Mouse (Mus musculus): ENCODE results near the gene Ctsz. TPM values are rescaled to one million over a fixed set of nuclear protein-coding genes. Genes with fewer than 3 reads are reported as not detected.

Gene Ctsz
- polyA plus RNA-seq, 1 experiment from 2014 or later, result 89.2 TPM

DNA sequence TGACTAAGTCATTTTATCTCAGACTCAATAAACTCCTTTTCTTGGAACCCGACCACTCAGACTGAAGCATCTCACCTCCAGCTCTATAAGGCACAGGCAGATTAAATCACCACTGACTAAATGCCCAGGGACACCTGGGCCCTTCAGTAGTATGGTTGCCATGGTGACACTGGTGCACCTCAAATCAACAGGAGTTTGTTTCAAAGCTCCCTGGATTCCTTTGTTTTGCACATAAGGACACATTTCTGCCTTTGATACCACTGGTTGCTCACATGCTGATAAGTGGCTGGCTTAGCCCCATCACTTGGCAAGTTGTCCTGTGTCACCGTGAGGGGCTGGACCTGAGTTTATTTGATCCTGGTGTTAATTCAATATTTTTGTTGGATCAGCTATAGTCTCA lies 20.5 kb upstream of the Ctsz start:
- Histone ChIP-seq H3K27ac (replicated peaks) (no peak overlapping the region), H3K4me2 (replicated peaks) (no peak overlapping the region), H3K36me3 (peaks cover 28% of the 10 kb centered on the region), H3K9ac (replicated peaks) (no peak overlapping the region), H3K9me3 (no peaks in the 10 kb centered on the region), H3K27me3 (no peaks in the 10 kb centered on the region), H3K4me3 (no peak overlapping the region), H3K4me1 (peaks cover 12% of the 10 kb centered on the region)
- ATAC-seq (ENCODE audit: low FRiP score, low read depth), result no peak
- WGBS, result 55% methylated on average over 2 of the region's 2 CpGs

DNA sequence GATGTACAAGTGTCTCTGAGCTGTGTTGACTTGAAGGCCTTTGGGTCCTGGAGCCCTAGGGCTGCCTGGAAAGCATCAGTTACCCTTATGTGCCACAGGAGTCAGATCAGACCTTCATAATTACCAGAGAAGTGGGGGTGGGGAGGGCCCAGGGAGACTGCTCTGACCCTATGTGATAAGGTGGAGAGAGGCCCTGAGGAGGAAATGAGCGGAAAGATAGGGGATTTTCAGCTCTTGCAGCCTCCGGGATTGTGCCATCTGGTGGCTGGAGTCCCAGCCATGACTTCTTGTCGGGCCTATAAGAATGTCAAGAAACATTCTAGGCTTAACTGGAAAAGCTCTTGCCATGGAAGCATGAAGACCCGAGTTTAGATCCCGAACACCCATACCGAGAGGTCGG lies 14.8 kb upstream of the Ctsz start:
- Histone ChIP-seq H3K27ac (replicated peaks) (no peak overlapping the region), H3K27me3 (no peaks in the 10 kb centered on the region), H3K4me1 (no peaks in the 10 kb centered on the region), H3K9me3 (no peaks in the 10 kb centered on the region), H3K4me3 (no peak overlapping the region), H3K36me3 (no peaks in the 10 kb centered on the region), H3K9ac (replicated peaks) (no peak overlapping the region), H3K4me2 (replicated peaks) (no peak overlapping the region)
- ATAC-seq (ENCODE audit: low FRiP score, low read depth), result no peak
- WGBS, result 77% methylated on average over 7 of the region's 7 CpGs

DNA sequence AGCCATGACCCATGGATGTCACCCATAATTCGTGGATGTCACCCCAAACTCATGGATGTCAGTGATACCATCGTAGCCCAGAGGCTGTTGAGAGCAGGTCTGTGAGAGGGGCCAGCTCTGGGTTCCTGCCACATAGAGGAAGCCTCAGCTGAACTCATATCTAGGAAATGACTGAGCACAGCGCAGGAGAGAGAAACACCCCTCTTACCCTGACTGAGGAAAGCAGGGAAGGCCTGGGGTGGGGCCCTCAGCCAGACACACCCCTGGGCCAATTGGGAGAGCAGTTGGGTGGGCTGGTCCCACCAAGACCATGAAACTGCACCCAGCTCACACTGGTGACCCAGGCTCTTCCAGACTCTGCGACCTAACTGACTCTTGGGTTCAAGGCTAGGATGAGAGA lies 11.5 kb upstream of the Ctsz start, which contains the start of gene Tubb1:
Gene Tubb1, plus strand, starts transcription at position 343 of the 400 bp plus-strand sequence.
- no peak within 1 kb of the TSS for H3K9ac ChIP-seq (replicated peaks)
- no peak for ATAC-seq (ENCODE audit: low FRiP score, low read depth)
- no peak within 1 kb of the TSS for H3K4me2 ChIP-seq (replicated peaks)
- H3K27ac ChIP-seq (replicated peaks), result no peak within 1 kb of the TSS
- peaks cover 4% of the 10 kb centered on the region; the same call in 1 of the 2 replicates for H3K4me1 ChIP-seq
- WGBS, result 76% methylated on average over 4 of the region's 4 CpGs
- H3K27me3 ChIP-seq, result no peaks in the 10 kb centered on the region
- no peaks in the 10 kb centered on the region for H3K36me3 ChIP-seq
- no peaks in the 10 kb centered on the region for H3K9me3 ChIP-seq
- H3K4me3 ChIP-seq, result no peak within 1 kb of the TSS

DNA sequence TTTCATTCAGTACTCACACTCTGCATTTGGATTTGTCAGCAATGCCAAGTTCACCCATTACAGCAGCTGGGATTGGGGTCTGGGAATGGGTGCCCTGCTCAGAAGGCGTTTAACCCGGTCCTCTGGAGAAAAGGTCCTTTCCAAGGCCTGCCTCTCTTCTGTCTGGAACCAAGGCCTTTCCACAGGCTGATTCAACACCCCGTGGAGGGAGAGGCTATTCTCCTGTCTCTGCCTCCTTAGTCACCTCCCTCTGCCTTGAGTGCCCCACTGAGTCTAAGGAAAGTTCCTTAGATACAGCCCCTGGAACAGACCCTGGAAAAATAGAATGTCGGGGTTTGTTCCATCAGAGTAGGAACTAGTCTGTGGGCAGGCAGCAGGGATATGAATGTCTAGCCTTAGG lies 9.6 kb upstream of the Ctsz start:
- ATAC-seq (ENCODE audit: low FRiP score, low read depth), result no peak
- no peak overlapping the region for H3K4me3 ChIP-seq
- H3K9ac ChIP-seq (replicated peaks), result no peak overlapping the region
- no peaks in the 10 kb centered on the region for H3K36me3 ChIP-seq
- 87% methylated on average over 4 of the region's 4 CpGs for WGBS
- H3K27me3 ChIP-seq, result no peaks in the 10 kb centered on the region
- H3K4me1 ChIP-seq, result peaks cover 4% of the 10 kb centered on the region; the same call in 1 of the 2 replicates
- no peak overlapping the region for H3K4me2 ChIP-seq (replicated peaks)
- no peak overlapping the region for H3K27ac ChIP-seq (replicated peaks)
- H3K9me3 ChIP-seq, result no peaks in the 10 kb centered on the region

DNA sequence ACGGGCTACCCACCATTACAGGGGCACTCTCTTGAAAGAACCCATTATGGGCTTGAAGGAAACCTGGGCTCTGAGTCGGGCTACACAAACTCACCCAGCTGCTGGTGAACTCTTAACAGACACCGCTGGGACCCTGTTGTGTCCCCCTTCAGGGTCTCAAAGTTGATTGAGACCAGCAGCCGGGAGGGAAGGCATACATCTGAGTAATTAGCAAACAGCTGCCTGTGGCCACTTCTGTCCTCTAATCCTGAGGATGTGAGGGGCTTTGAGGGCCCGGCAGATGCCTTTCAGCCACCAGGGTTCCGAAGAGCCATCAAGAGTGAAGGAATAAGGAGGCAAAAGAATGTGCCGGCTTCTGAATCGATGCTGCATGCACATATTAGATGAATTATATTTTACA lies 8.1 kb upstream of the Ctsz start:
- Histone ChIP-seq H3K4me2 (replicated peaks) (no peak overlapping the region), H3K9ac (replicated peaks) (no peak overlapping the region), H3K27ac (replicated peaks) (no peak overlapping the region), H3K9me3 (no peaks in the 10 kb centered on the region), H3K36me3 (no peaks in the 10 kb centered on the region), H3K27me3 (no peaks in the 10 kb centered on the region; the same call in 1 of the 2 replicates), H3K4me1 (peaks cover 4% of the 10 kb centered on the region; the same call in 1 of the 2 replicates), H3K4me3 (no peak overlapping the region)
- 52% methylated on average over 8 of the region's 8 CpGs for WGBS
- peak; percentile 53 for ATAC-seq (ENCODE audit: low FRiP score, low read depth)

DNA sequence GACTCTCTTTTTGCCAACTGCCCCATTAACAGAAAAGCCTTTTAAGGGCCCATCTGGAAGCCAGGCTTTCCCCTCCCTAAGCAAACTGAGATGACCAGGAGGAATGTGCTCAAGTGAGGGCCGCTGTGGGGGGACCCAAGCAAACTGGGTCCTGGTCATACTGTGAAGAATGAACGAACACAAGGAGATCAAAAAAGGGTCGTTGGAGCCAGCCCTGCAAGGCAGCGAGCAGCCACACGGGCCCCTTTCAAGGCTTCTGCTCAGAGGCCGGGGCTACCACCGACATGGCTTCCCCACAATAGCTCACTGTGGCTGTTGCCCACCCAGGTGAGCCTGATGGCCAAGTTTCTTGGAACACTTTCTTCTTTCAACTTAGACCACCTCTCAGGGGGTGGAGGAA lies 7.7 kb upstream of the Ctsz start:
- peak; percentile 27; the same call in 1 of the 2 replicates for ATAC-seq (ENCODE audit: low FRiP score, low read depth)
- no peak overlapping the region for H3K27ac ChIP-seq (replicated peaks)

DNA sequence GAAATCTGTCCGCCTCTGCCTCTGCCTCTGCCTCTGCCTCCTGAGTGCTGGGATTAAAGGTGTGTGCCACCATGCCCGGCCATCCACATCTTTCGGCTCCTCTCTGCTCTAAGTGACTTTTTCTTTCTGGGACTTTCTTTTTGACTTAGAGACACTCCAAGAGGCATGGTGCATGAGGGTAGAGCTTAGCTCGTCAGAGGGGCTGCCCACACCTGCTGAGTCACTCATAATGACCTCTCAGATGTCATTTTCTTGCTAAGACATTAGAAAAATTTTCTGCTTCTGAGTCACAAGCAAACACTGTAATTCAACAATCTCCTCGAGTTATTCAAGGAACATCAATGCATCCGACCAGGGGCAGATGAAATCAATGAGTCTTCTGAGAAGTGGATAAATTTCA lies 6.2 kb upstream of the Ctsz start:
- ATAC-seq (ENCODE audit: low FRiP score, low read depth), result no peak
- H3K9ac ChIP-seq (replicated peaks), result no peak overlapping the region
- no peaks in the 10 kb centered on the region; the same call in 1 of the 2 replicates for H3K27me3 ChIP-seq
- H3K4me1 ChIP-seq, result peaks cover 4% of the 10 kb centered on the region; the same call in 1 of the 2 replicates
- no peak overlapping the region for H3K4me2 ChIP-seq (replicated peaks)
- no peak overlapping the region for H3K4me3 ChIP-seq
- WGBS, result 80% methylated on average over 6 of the region's 6 CpGs
- H3K27ac ChIP-seq (replicated peaks), result no peak overlapping the region
- no peaks in the 10 kb centered on the region for H3K9me3 ChIP-seq
- no peaks in the 10 kb centered on the region for H3K36me3 ChIP-seq

More for the DNA sequence above, 7.7 kb upstream of the Ctsz start:
- Histone ChIP-seq H3K4me1 (peaks cover 4% of the 10 kb centered on the region; the same call in 1 of the 2 replicates), H3K36me3 (no peaks in the 10 kb centered on the region), H3K4me2 (replicated peaks) (no peak overlapping the region), H3K9ac (replicated peaks) (no peak overlapping the region), H3K9me3 (no peaks in the 10 kb centered on the region), H3K4me3 (no peak overlapping the region), H3K27me3 (no peaks in the 10 kb centered on the region; the same call in 1 of the 2 replicates)
- 45% methylated on average over 7 of the region's 7 CpGs for WGBS

DNA sequence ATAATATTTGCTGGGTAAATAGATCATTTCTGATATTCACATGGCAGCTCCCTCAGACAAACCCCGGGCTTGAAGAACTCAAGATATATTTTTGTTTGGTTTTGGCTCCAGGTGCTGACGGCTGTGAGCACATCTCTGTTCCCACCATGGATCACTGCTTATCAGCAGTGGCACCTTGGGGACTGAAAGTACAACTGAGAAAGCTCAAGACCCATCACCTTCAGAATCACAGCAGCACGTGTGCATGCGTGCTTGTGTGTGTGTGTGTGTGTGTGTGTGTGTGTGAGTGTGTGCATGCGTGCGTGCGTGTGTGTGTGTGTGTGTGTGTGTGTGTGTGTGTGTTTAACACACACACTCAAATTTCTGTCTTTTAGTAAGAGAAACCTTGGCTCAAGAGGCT lies 5.5 kb upstream of the Ctsz start:
- Histone ChIP-seq H3K9ac (replicated peaks) (no peak overlapping the region), H3K4me3 (no peak overlapping the region), H3K27me3 (no peaks in the 10 kb centered on the region; the same call in 1 of the 2 replicates), H3K27ac (replicated peaks) (no peak overlapping the region), H3K4me2 (replicated peaks) (no peak overlapping the region), H3K4me1 (peaks cover 4% of the 10 kb centered on the region; the same call in 1 of the 2 replicates), H3K9me3 (no peaks in the 10 kb centered on the region), H3K36me3 (no peaks in the 10 kb centered on the region)
- WGBS, result 86% methylated on average over 6 of the region's 7 CpGs
- ATAC-seq (ENCODE audit: low FRiP score, low read depth), result no peak

DNA sequence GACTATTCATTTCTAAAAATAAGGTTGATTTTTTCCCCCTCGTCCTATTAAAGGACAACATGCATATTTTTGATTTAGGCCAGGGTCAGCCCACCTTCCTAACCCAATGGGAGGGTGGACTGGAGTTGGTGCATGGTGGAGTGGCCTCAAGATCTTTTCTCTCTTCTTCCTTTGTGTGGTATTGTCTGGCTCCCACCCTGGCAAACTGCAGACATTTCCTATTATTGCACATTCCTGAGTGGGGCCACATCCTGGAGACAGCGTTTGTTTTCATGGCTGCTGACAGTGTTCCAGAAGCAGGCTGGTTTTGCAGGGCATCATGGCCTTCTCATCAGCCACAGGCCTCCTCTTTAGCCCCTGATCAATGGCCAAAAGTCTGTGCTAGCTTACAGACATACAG lies 4.2 kb upstream of the Ctsz start:
- Histone ChIP-seq H3K9ac (replicated peaks) (no peak overlapping the region), H3K4me1 (peaks cover 16% of the 10 kb centered on the region), H3K27me3 (no peaks in the 10 kb centered on the region; the same call in 1 of the 2 replicates), H3K4me3 (no peak overlapping the region), H3K4me2 (replicated peaks) (no peak overlapping the region), H3K9me3 (no peaks in the 10 kb centered on the region), H3K27ac (replicated peaks) (no peak overlapping the region), H3K36me3 (no peaks in the 10 kb centered on the region)
- WGBS, result 58% methylated on average over 2 of the region's 2 CpGs
- no peak for ATAC-seq (ENCODE audit: low FRiP score, low read depth)

DNA sequence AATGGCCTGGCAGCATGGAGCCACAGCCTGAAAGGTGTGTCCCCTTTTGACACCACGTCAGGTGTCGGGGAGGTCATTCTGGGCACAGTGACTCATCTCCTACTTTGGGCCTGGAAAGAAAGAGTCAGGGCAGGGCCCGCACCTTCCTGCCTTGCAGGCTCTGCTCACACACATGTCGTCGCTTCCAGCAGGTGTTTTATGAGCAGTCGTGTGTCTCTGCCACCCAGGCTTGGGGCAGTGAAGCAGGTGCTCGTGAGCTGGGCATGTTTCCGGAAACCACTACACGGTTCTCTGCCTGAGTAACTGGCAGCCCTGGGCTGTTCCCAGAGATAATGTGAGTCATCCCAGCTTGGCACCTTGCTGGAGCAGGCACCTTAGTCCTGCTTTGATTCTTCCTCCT lies 3.6 kb upstream of the Ctsz start:
- Histone ChIP-seq H3K4me2 (replicated peaks) (no peak overlapping the region), H3K9ac (replicated peaks) (no peak overlapping the region), H3K36me3 (no peaks in the 10 kb centered on the region), H3K4me3 (no peak overlapping the region), H3K27me3 (no peaks in the 10 kb centered on the region; the same call in 1 of the 2 replicates), H3K9me3 (no peaks in the 10 kb centered on the region), H3K4me1 (peaks cover 22% of the 10 kb centered on the region), H3K27ac (replicated peaks) (no peak overlapping the region)
- ATAC-seq (ENCODE audit: low FRiP score, low read depth), result no peak
- 90% methylated on average over 9 of the region's 9 CpGs for WGBS

DNA sequence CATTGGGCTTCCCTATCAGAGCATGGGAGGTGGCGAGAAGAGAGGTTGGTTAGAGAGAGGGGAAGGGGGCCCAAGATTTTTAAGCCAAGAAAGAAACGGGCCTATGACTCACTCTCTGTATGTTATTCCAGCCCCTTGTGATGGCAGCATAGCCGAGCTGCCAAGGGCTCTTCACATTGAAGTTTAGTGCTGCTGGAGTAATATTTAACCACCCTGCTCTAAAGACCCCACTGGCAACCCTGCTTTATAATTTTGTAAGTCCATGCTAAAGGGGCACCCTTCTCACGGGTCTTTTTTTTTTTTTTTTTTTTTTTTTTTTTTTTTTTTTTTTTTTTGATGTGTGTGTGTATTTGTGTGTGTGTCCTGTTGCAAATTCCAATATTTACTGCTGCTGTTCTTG lies 3.1 kb upstream of the Ctsz start:
- no peaks in the 10 kb centered on the region for H3K9me3 ChIP-seq

DNA sequence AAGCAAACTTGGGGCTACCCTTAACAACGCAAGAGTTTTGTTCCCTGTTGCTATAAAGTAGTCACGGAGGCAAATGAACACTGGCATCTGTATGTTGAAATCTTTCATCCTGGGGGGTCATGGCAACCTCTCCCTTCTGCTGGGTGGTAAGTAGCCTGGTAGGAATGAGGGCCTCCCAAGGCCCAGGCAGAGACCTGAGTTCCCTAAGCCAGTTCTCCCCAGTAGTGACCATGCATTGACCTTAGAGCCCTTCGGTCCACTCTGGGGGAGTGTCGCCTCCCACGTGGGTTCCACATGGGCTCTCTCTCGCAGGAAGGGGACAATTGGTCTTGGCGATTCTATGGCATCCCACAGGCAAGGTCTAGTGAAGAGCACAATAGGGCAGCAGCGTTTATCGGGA lies 1.1 kb upstream of the Ctsz start:
- Histone ChIP-seq H3K9ac (replicated peaks) (no peak overlapping the region), H3K4me3 (no peak overlapping the region), H3K9me3 (no peaks in the 10 kb centered on the region), H3K4me2 (replicated peaks) (no peak overlapping the region), H3K4me1 (peaks cover 20% of the 10 kb centered on the region), H3K36me3 (no peaks in the 10 kb centered on the region), H3K27ac (replicated peaks) (no peak overlapping the region), H3K27me3 (no peaks in the 10 kb centered on the region; the same call in 1 of the 2 replicates)
- ATAC-seq (ENCODE audit: low FRiP score, low read depth), result no peak
- 86% methylated on average over 9 of the region's 9 CpGs for WGBS

More for the DNA sequence above, 3.1 kb upstream of the Ctsz start:
- ATAC-seq (ENCODE audit: low FRiP score, low read depth), result no peak
- Histone ChIP-seq H3K4me2 (replicated peaks) (no peak overlapping the region), H3K4me1 (peaks cover 21% of the 10 kb centered on the region), H3K27me3 (no peaks in the 10 kb centered on the region; the same call in 1 of the 2 replicates), H3K36me3 (no peaks in the 10 kb centered on the region), H3K9ac (replicated peaks) (no peak overlapping the region), H3K27ac (replicated peaks) (no peak overlapping the region), H3K4me3 (no peak overlapping the region)
- WGBS, result 83% methylated on average over 4 of the region's 4 CpGs

DNA sequence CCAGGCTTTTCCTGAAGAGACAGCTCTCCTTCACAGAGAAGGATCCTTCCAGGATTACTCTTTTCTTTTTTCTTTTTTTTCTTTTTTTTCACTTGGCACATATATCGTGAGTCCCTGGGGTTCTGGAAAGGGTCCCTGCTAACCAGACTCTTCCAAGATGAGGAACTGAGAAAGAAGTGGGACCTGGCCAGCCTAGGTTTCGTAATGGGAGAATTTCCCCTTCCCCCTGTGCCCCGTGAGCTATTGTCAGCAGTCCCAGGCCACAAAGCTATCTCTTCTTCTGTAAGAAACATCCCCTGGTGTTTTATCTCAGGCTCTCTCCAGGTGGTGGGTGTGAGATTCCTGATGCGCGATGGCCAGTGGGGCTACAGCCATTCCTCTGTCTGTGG lies 605 bp upstream of the Ctsz start:
- ATAC-seq (ENCODE audit: low FRiP score, low read depth), result no peak
- no peak overlapping the region for H3K4me3 ChIP-seq
- peaks cover 20% of the 10 kb centered on the region for H3K4me1 ChIP-seq
- H3K27ac ChIP-seq (replicated peaks), result no peak overlapping the region
- no peaks in the 10 kb centered on the region; the same call in 1 of the 2 replicates for H3K27me3 ChIP-seq
- H3K9me3 ChIP-seq, result no peaks in the 10 kb centered on the region
- H3K4me2 ChIP-seq (replicated peaks), result peak overlapping the region; percentile 71
- H3K36me3 ChIP-seq, result no peaks in the 10 kb centered on the region
- no peak overlapping the region for H3K9ac ChIP-seq (replicated peaks)
- WGBS, result 30% methylated on average over 5 of the region's 5 CpGs

Measured in midbrain, embryonic 12.5 days (tissue).